Mouse (Mus musculus) G1E (cell line): ENCODE measurements around the gene Med25.

ENCODE experiments used
- CTCF ChIP-seq: IDR thresholded peaks from 2 replicates; pipeline ENCODE4 v1.5.1; 2012; ENCODE audit warnings: low read depth, low read length, inconsistent platforms, mixed read lengths
- GATA1 ChIP-seq: IDR thresholded peaks from 2 replicates; pipeline ENCODE4 v1.6.1; 2012; ENCODE audit warnings: borderline replicate concordance, low read length, inconsistent platforms, mixed read lengths
- GATA2 ChIP-seq: IDR thresholded peaks from 2 replicates; pipeline ENCODE4 v1.6.1; 2012; ENCODE audit warnings: low read depth, low read length, inconsistent platforms, borderline replicate concordance
- POLR2AphosphoS5 ChIP-seq: IDR thresholded peaks from 2 replicates; pipeline ENCODE4 v1.6.1; 2012; ENCODE audit warnings: low read depth, low read length, inconsistent platforms; ENCODE audit not compliant: insufficient replicate concordance
- TAL1 ChIP-seq: conservative IDR thresholded peaks from 2 replicates; pipeline ENCODE4 v1.6.1; 2012; ENCODE audit warnings: low read depth, low read length, inconsistent platforms, mixed read lengths

- TF ChIP-seq CTCF (no peak), POLR2AphosphoS5 (no peak), TAL1 (no peak), GATA1 (no peak), GATA2 (no peak)
Observed at GRCm38 (mm10) chr7:44916191-44916590, 23.7 kb upstream of the Med25 start.
